Mouse (Mus musculus): ENCODE results near the gene Rec8. TPM values are rescaled to one million over a fixed set of nuclear protein-coding genes. Genes with fewer than 3 reads are reported as not detected.

The Rec8 gene
- total and polyA plus RNA-seq, 3 experiments = not detected

DNA sequence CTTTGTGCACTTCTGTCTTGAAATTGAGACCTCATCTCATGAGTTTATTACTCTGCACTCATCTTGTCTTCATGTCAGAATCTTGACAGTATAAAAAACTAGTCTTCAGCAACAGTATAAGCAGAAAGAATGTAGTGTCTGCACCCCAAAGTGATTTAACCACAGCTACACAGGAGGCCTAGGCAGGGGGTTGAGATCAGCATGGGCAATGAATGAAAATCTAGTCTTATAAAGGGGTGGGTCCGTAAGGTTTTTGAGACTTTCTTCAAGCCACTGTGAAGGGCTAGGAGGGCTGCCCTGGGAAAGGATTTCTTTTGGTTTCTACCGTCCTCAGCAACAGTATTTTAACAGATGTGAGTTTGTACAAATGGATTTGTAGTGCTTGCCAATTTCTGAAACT lies 42.8 kb downstream of the Rec8 start:
- Histone ChIP-seq H3K79me2 (replicated peaks; ENCODE audit: control insufficient read depth, extremely low read depth, insufficient read depth, poor library complexity, severe bottlenecking) (peaks cover 6% of the 10 kb centered on the region), H3K9ac (ENCODE audit: insufficient read depth, low read depth) (no peak overlapping the region), H3K4me3 (replicated peaks in 1 of 3; ENCODE audit: low read depth in 2 of 3, low read length in 2 of 3, poor library complexity in 1 of 3) (peak overlapping the region in 2 of 3 experiments; percentile 70 to 79), H3K4me2 (ENCODE audit: insufficient read depth, low read depth, poor library complexity, severe bottlenecking) (no peak overlapping the region; the same call in 1 of the 2 replicates), H3K27ac (ENCODE audit: insufficient read depth, low read depth) (no peak overlapping the region), H3K9me3 (replicated peaks; ENCODE audit: low read length) (no peaks in the 10 kb centered on the region), H3K36me3 (replicated peaks in 1 of 2; ENCODE audit: control insufficient read depth in 1 of 2, insufficient read depth in 1 of 2, low read length in 1 of 2) (peaks cover 21 to 62% of the 10 kb centered on the region in 2 experiments), H3K4me1 (ENCODE audit: control insufficient read depth in 1 of 2, insufficient read depth in 2 of 2) (peaks cover 0 to 16% of the 10 kb centered on the region in 2 experiments; a peak in 2 of 4 replicates), H3K27me3 (replicated peaks) (no peaks in the 10 kb centered on the region)
- dilution Hi-C loops (cut with MboI; ENCODE audit: extremely low pct_ligation_motif_present, extremely low pct_unique_long_range_greater_than_20kb, low sequenced_read_pairs) (no loop called here), in situ Hi-C loops (cut with MboI; ENCODE audit: low pct_ligation_motif_present, low pct_unique_long_range_greater_than_20kb, low sequenced_read_pairs) (no loop called here)
- no peak for DNase-seq (ENCODE audit: extremely low read depth)
- 0 out of 2 replicates have a peak, but pooled peaks have one; percentile 44 for TF ChIP-seq CHD2 (IDR thresholded peaks at IDR 0.05; ENCODE audit: low read length)
- no peak for TF ChIP-seq IRF4 (IDR thresholded peaks at IDR 0.05; ENCODE audit: low read depth, low read length)
- TF ChIP-seq POLR2AphosphoS2 (IDR thresholded peaks at IDR 0.05; ENCODE audit: low read depth, low read length) = peak; percentile 79

DNA sequence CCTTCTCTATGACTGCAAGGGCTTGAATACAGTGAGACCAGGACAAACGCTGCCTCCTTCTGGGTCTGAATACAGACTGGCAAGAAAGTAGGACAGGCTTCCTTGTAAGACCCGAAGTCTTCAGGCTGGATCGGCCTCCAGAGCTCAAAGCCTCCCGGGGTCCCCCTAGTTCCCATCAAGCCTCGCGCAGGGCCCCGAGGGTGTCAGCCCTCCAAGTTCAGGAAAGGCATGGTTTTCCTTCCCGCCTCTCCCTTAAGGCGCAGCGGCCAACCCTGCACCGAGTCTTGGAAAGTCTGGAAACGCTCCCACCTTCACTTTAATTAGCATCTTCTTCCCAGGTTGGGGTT lies 53.6 kb downstream of the Rec8 start:
- H3K79me2 ChIP-seq (replicated peaks; ENCODE audit: control insufficient read depth, extremely low read depth, insufficient read depth, poor library complexity, severe bottlenecking) = peaks cover 45% of the 10 kb centered on the region
- no peaks in the 10 kb centered on the region for H3K9me3 ChIP-seq (replicated peaks; ENCODE audit: low read length)
- H3K27me3 ChIP-seq (replicated peaks) = no peaks in the 10 kb centered on the region
- dilution Hi-C loops (cut with MboI; ENCODE audit: extremely low pct_ligation_motif_present, extremely low pct_unique_long_range_greater_than_20kb, low sequenced_read_pairs) = no loop called here
- in situ Hi-C loops (cut with MboI; ENCODE audit: low pct_ligation_motif_present, low pct_unique_long_range_greater_than_20kb, low sequenced_read_pairs) = no loop called here
- TF ChIP-seq MAFK (IDR thresholded peaks at IDR 0.05; ENCODE audit: insufficient replicate concordance, low read length) (no peak), ZNF384 (IDR thresholded peaks at IDR 0.05; ENCODE audit: low read depth, low read length) (no peak), IRF4 (IDR thresholded peaks at IDR 0.05; ENCODE audit: low read depth, low read length) (no peak), UBTF (IDR thresholded peaks at IDR 0.05; ENCODE audit: low read depth, low read length) (peak; percentile 49; the same call in 1 of the 2 replicates), MAZ (IDR thresholded peaks at IDR 0.05; ENCODE audit: low read depth, low read length) (0 out of 2 replicates have a peak, but pooled peaks have one; percentile 10)
- H3K4me3 ChIP-seq (replicated peaks in 1 of 3; ENCODE audit: low read depth in 2 of 3, low read length in 2 of 3, poor library complexity in 1 of 3) = peak overlapping the region; percentile 56 to 76 (median 74)
- peak overlapping the region; percentile 84; the same call in 1 of the 2 replicates for H3K27ac ChIP-seq (ENCODE audit: insufficient read depth, low read depth)
- DNase-seq (ENCODE audit: extremely low read depth) = peak; percentile 27
- H3K9ac ChIP-seq (ENCODE audit: insufficient read depth, low read depth) = peak overlapping the region; percentile 84
- H3K4me1 ChIP-seq (ENCODE audit: control insufficient read depth in 1 of 2, insufficient read depth in 2 of 2) = peaks cover 15 to 52% of the 10 kb centered on the region in 2 experiments; a peak in 3 of 4 replicates
- H3K4me2 ChIP-seq (ENCODE audit: insufficient read depth, low read depth, poor library complexity, severe bottlenecking) = peak overlapping the region; percentile 39; the same call in 1 of the 2 replicates
- peaks cover 16 to 48% of the 10 kb centered on the region in 2 experiments for H3K36me3 ChIP-seq (replicated peaks in 1 of 2; ENCODE audit: control insufficient read depth in 1 of 2, insufficient read depth in 1 of 2, low read length in 1 of 2)

DNA sequence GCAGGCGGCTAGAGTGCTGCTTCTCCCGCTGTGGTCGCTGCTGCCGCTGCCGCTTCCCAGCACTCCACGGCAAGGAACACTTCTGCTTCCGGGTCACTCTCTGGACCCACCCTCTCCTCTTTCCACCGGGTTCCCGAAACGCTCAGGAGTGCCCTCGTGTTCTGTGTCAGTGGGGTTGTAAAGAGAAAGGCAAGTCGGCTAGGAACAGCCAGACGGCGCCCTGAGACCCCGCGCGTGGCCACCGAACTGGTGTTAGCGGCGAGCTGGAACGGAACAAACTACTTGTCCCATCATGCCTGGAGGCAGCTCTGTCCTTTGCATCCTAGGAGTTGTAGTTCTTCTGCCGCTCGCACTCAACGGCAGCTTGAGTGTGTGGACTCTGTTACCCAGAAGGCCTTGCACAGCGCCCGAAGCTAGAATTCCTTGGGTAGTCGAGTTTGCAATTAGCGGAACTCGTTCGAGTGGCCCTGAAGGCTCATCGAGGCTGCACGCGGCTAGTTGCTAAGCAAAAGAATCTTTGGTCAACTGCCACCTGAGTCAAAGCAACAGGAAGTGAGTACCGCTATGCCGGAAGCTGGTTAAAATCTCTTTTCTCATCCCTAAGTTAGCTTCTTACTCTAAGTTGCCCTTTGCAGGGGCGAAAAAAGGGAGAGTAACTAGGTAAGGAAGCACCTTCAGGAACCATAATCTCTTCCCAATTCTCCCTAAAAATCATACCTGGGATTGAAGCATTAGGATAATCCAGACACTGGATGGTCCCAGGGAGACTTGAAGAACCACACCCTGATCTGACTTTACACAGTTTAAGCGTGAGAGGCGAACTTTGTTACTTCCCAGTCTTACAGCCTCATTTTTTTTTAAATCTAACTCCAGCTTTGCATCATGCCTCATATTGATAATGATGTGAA lies 54.2 kb downstream of the Rec8 start, which contains the start of the genes Gmpr2 and Nedd8:
Gene Gmpr2, plus strand, starts transcription at position 109 of the 908 bp plus-strand sequence.
Gene Nedd8, minus strand, starts transcription at position 292 of the 908 bp plus-strand sequence.
- Histone ChIP-seq H3K9me3 (replicated peaks; ENCODE audit: low read length) (no peaks in the 10 kb centered on the region), H3K79me2 (replicated peaks; ENCODE audit: control insufficient read depth, extremely low read depth, insufficient read depth, poor library complexity, severe bottlenecking) (peaks cover 40% of the 10 kb centered on the region), H3K4me2 (ENCODE audit: insufficient read depth, low read depth, poor library complexity, severe bottlenecking) (peak within 1 kb of the TSS; percentile 95), H3K27me3 (replicated peaks) (no peaks in the 10 kb centered on the region), H3K9ac (ENCODE audit: insufficient read depth, low read depth) (peak within 1 kb of the TSS; percentile 89), H3K4me3 (replicated peaks in 1 of 3; ENCODE audit: low read depth in 2 of 3, low read length in 2 of 3, poor library complexity in 1 of 3) (peak within 1 kb of the TSS; percentile 56 to 76 (median 74)), H3K4me1 (ENCODE audit: control insufficient read depth in 1 of 2, insufficient read depth in 2 of 2) (peaks cover 15 to 54% of the 10 kb centered on the region in 2 experiments; a peak in 3 of 4 replicates), H3K36me3 (replicated peaks in 1 of 2; ENCODE audit: control insufficient read depth in 1 of 2, insufficient read depth in 1 of 2, low read length in 1 of 2) (peaks cover 19 to 49% of the 10 kb centered on the region in 2 experiments), H3K27ac (ENCODE audit: insufficient read depth, low read depth) (peak within 1 kb of the TSS; percentile 84)
- in situ Hi-C loops (cut with MboI; ENCODE audit: low pct_ligation_motif_present, low pct_unique_long_range_greater_than_20kb, low sequenced_read_pairs) = no loop called here
- dilution Hi-C loops (cut with MboI; ENCODE audit: extremely low pct_ligation_motif_present, extremely low pct_unique_long_range_greater_than_20kb, low sequenced_read_pairs) = no loop called here
- peak; percentile 99 for DNase-seq (ENCODE audit: extremely low read depth)
- TF ChIP-seq ETS1 (conservative IDR thresholded peaks at IDR 0.05; ENCODE audit: low read depth, low read length) (peak; percentile 51; the same call in 1 of the 2 replicates), POLR2AphosphoS2 (IDR thresholded peaks at IDR 0.05; ENCODE audit: low read depth, low read length) (no peak), ZMIZ1 (IDR thresholded peaks at IDR 0.05; ENCODE audit: low read depth, low read length) (no peak), MEF2A (IDR thresholded peaks at IDR 0.05; ENCODE audit: borderline replicate concordance, low read depth, low read length) (no peak), PAX5 (IDR thresholded peaks at IDR 0.05; ENCODE audit: low read length) (no peak), MAFK (IDR thresholded peaks at IDR 0.05; ENCODE audit: insufficient replicate concordance, low read length) (no peak), JUND (conservative IDR thresholded peaks at IDR 0.05; ENCODE audit: low read depth, low read length) (no peak), MXI1 (IDR thresholded peaks at IDR 0.05; ENCODE audit: low read depth, low read length) (peak; percentile 70; the same call in 1 of the 2 replicates), CHD2 (IDR thresholded peaks at IDR 0.05; ENCODE audit: low read length) (peak; percentile 87), USF1 (IDR thresholded peaks at IDR 0.05; ENCODE audit: low read depth, low read length) (no peak), SMC3 (IDR thresholded peaks at IDR 0.05; ENCODE audit: low read depth, low read length) (no peak), MYC (IDR thresholded peaks at IDR 0.05; ENCODE audit: low read depth, low read length) (peak; percentile 92), GABPA (IDR thresholded peaks at IDR 0.05; ENCODE audit: insufficient replicate concordance, low read depth, low read length) (peak; percentile 89; the same call in 1 of the 2 replicates), RAD21 (IDR thresholded peaks at IDR 0.05; ENCODE audit: low read depth, low read length) (no peak), KAT2A (IDR thresholded peaks at IDR 0.05; ENCODE audit: insufficient replicate concordance, low read length) (peak; percentile 100), TCF12 (IDR thresholded peaks at IDR 0.05; ENCODE audit: low read depth, low read length) (peak; percentile 61; the same call in 1 of the 2 replicates), E2F4 (IDR thresholded peaks at IDR 0.05; ENCODE audit: insufficient replicate concordance, low read depth, low read length) (no peak), UBTF (IDR thresholded peaks at IDR 0.05; ENCODE audit: low read depth, low read length) (no peak; the same call in 1 of the 2 replicates)

Data from CH12.LX (cell line).